ENCODE assay signal across 9 mouse cellular contexts in genomic region chr16:21248713-21249531, GRCm38 (mm10). TPM values are rescaled to one million over a fixed set of nuclear protein-coding genes. Genes with fewer than 3 reads are reported as not detected.
DNase-seq lines count a peak whose midpoint lies in the region; ATAC-seq lines count a peak whose summit lies in the region.
"Had no signal": no experiment of that assay in that cellular context is flagged by ENCODE, and none has a peak within 500 bp of the region (broad histone marks: within the 10 kb centered on the region; RNA-seq: fewer than 3 reads in every experiment).

No protein-coding gene starts in this region.

- peak overlapping the region; percentile 75 for H3K9ac ChIP-seq in heart, embryonic 14.5 days (ENCODE audit: low read length)
- H3K9ac ChIP-seq in hindbrain, embryonic 12.5 days: peak overlapping the region; percentile 44; the same call in 1 of the 2 replicates
- H3K9ac ChIP-seq in midbrain, embryonic 11.5 days (ENCODE audit: low read length): peak overlapping the region; percentile 46; the same call in 1 of the 2 replicates

- H3K4me3 ChIP-seq in heart, embryonic 14.5 days (ENCODE audit: control insufficient read depth in 1 of 2, insufficient read depth in 1 of 2, low read depth in 1 of 2, low read length in 2 of 2): peak overlapping the region; percentile 45 to 49
- H3K4me3 ChIP-seq in hindbrain, embryonic 12.5 days: peak overlapping the region; percentile 36
- H3K4me3 ChIP-seq in midbrain, embryonic 11.5 days (ENCODE audit: low read depth, low read length): peak overlapping the region; percentile 31

- H3K4me1 ChIP-seq in heart, embryonic 14.5 days (ENCODE audit: control insufficient read depth in 2 of 2, insufficient read depth in 2 of 2, low read length in 2 of 2): peaks cover 31 to 44% of the 10 kb centered on the region in 2 experiments
- peaks cover 34% of the 10 kb centered on the region for H3K4me1 ChIP-seq in hindbrain, embryonic 12.5 days
- H3K4me1 ChIP-seq in midbrain, embryonic 11.5 days (ENCODE audit: control insufficient read depth, insufficient read depth, low read length): peaks cover 26% of the 10 kb centered on the region

- H3K36me3 ChIP-seq in heart, embryonic 14.5 days (ENCODE audit: control insufficient read depth, insufficient read depth, low read length): no peaks in the 10 kb centered on the region
- H3K36me3 ChIP-seq in hindbrain, embryonic 12.5 days: no peaks in the 10 kb centered on the region
- H3K36me3 ChIP-seq in midbrain, embryonic 11.5 days (ENCODE audit: control insufficient read depth, insufficient read depth, low read length): no peaks in the 10 kb centered on the region
- H3K36me3 ChIP-seq: G1E had no signal

- no peak for ATAC-seq in heart, embryonic 14.5 days (ENCODE audit: insufficient number of reproducible peaks, insufficient read depth, low FRiP score, low read depth)
- no peak for ATAC-seq in hindbrain, embryonic 12.5 days (ENCODE audit: low FRiP score)
- ATAC-seq in midbrain, embryonic 11.5 days (ENCODE audit: low FRiP score): no peak

- 6% methylated on average over 39 of the region's 39 CpGs for WGBS in heart, embryonic 14.5 days
- WGBS in hindbrain, embryonic 12.5 days: 4% methylated on average over 39 of the region's 39 CpGs
- WGBS in midbrain, embryonic 11.5 days: 4% methylated on average over 39 of the region's 39 CpGs

- peak overlapping the region; percentile 43 to 59; a peak in 3 of 4 replicates for H3K27ac ChIP-seq in heart, embryonic 14.5 days (replicated peaks in 1 of 2; ENCODE audit: control insufficient read depth in 1 of 2, insufficient read depth in 1 of 2, low read depth in 2 of 2, low read length in 2 of 2)
- H3K27ac ChIP-seq in hindbrain, embryonic 12.5 days: no peak overlapping the region
- H3K27ac ChIP-seq in midbrain, embryonic 11.5 days (ENCODE audit: low read depth, low read length): no peak overlapping the region

- H3K27me3 ChIP-seq in heart, embryonic 14.5 days (ENCODE audit: control insufficient read depth, insufficient read depth, low read length): no peaks in the 10 kb centered on the region; the same call in 1 of the 2 replicates
- H3K27me3 ChIP-seq in hindbrain, embryonic 12.5 days: peaks cover 65% of the 10 kb centered on the region
- H3K27me3 ChIP-seq in midbrain, embryonic 11.5 days (ENCODE audit: control insufficient read depth, insufficient read depth, low read length): peaks cover 35% of the 10 kb centered on the region

- intact Hi-C loops in heart, postnatal 10 days (cut with DNase I): loop anchor here (5.0 kb wide), 2 partner anchors 43 to 143 kb away; no protein-coding TSS in a partner anchor

- no peak for DNase-seq in heart, postnatal 10 days
- DNase-seq in R1 (ENCODE audit: low read depth, low spot score): peak; percentile 41
- peak; percentile 94 for DNase-seq in midbrain, embryonic 11.5 days (ENCODE audit: low spot score, missing footprints)
- DNase-seq in gastrocnemius, postnatal 25 days: no peak
- no peak for DNase-seq in thymus, postnatal 14 days
- no peak for DNase-seq in frontal cortex, postnatal 14 days (ENCODE audit: low spot score in 2 of 2)

- H3K9me3 ChIP-seq in heart, embryonic 14.5 days (ENCODE audit: control insufficient read depth, low read length): no peaks in the 10 kb centered on the region
- H3K9me3 ChIP-seq in hindbrain, embryonic 12.5 days (replicated peaks): no peaks in the 10 kb centered on the region
- H3K9me3 ChIP-seq in midbrain, embryonic 11.5 days (ENCODE audit: control insufficient read depth, low read length): no peaks in the 10 kb centered on the region
- H3K9me3 ChIP-seq: G1E had no signal

- H3K4me2 ChIP-seq in heart, embryonic 14.5 days (ENCODE audit: low read length): peak overlapping the region; percentile 96
- H3K4me2 ChIP-seq in hindbrain, embryonic 12.5 days (replicated peaks): peak overlapping the region; percentile 64
- H3K4me2 ChIP-seq in midbrain, embryonic 11.5 days: peak overlapping the region; percentile 67

RNA-seq across cellular contexts. Expression of gene Ephb3, which starts 44.4 kb away (rescaled TPM):
- polyA plus RNA-seq in heart, embryonic 14.5 days (2014; fragmentation: Nextera tagmentation; extraction: Ambion mirVana): 10.9 and 13.6 TPM in 2 replicates
- 10 to 100 TPM in 1 of 2 experiments, 1 to 10 TPM in 1; 8.4 to 11.7 TPM for total RNA-seq in heart, postnatal 10 days (2021)
- 29.1 and 30.2 TPM in 2 replicates for polyA plus RNA-seq in hindbrain, embryonic 12.5 days (2016; fragmentation: Nextera tagmentation; extraction: Ambion mirVana)
- polyA plus RNA-seq in midbrain, embryonic 11.5 days (2014; fragmentation: Nextera tagmentation; extraction: Ambion mirVana): 7.7 and 9.8 TPM in 2 replicates
- 1 to 10 TPM; 1.4 to 1.7 TPM for total RNA-seq in gastrocnemius, postnatal 25 days (2021)
- polyA plus RNA-seq: G1E had no signal

Comparison
In these comparisons a context has a peak if more than half of its experiments do, and no peak if none do; other contexts are left out.
1. H3K27ac ChIP-seq: peak in heart, embryonic 14.5 days (2 of 2); none in hindbrain, embryonic 12.5 days (single experiment) and midbrain, embryonic 11.5 days (single experiment).
2. DNase-seq: peak in R1 (single experiment) and midbrain, embryonic 11.5 days (single experiment); none in heart, postnatal 10 days (0 of 2), gastrocnemius, postnatal 25 days (single experiment), thymus, postnatal 14 days (single experiment) and frontal cortex, postnatal 14 days (0 of 2).
3. Peak in every context shown above with its lines, with median percentiles within 50 percentile points of each other: H3K4me2 ChIP-seq, H3K4me3 ChIP-seq and H3K9ac ChIP-seq.